Mouse (Mus musculus): Measurements from ENCODE around the gene Cadm1. TPM values are rescaled to one million over a fixed set of nuclear protein-coding genes. Genes with fewer than 3 reads are reported as not detected.

Gene Cadm1
- polyA plus RNA-seq, 1 experiment, result 103 TPM

DNA sequence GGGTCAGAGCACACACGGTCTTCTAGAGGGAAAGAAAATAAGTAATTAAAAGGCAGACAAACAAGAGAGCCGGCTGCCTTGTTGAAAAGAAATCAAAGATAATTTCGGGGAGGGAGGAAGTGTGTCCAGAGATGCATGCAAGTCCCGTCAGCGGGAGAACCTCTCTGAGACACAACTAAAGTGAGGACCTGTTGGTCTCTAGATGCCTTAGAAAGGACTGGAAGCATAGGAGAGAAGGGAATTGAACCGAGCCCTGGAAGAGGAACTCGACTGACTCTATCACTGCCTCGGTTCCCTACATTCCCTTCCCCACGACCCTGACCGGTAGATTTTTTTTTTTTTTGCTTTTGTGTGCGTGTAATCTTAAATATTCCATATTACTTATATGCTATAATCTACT, 791 bp upstream of the Cadm1 start:
- no peak for DNase-seq (ENCODE audit: low read depth)
- TF ChIP-seq CTCF (IDR thresholded peaks at IDR 0.05; ENCODE audit: borderline replicate concordance, extremely low read depth, insufficient read depth, insufficient read length) (no peak), POLR2A (IDR thresholded peaks at IDR 0.05; ENCODE audit: borderline replicate concordance, extremely low read depth, insufficient read depth, insufficient read length, poor library complexity, severe bottlenecking) (no peak)

DNA sequence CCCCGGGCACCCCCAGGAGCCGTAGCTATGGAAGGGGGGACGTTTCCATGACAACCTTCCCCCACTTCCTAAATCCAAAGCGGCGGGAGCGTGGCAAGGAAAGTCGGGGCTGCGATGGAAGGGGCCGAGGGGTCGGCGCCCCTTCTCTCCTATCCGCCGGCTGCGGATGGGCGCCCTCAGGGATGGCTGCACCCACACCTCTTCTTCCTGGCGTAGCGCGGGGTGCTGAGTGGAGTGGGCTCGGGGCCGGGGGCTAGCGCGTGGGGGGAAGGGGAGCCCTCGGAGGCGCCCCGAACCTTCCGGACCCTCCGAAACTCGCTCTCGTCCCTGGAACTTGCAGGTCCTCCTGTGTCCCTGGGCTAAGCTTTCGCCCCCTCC, 560 bp downstream of the Cadm1 start:
- no peak for TF ChIP-seq POLR2A (IDR thresholded peaks at IDR 0.05; ENCODE audit: borderline replicate concordance, extremely low read depth, insufficient read depth, insufficient read length, poor library complexity, severe bottlenecking)
- no peak for TF ChIP-seq CTCF (IDR thresholded peaks at IDR 0.05; ENCODE audit: borderline replicate concordance, extremely low read depth, insufficient read depth, insufficient read length)
- DNase-seq (ENCODE audit: low read depth), result no peak

DNA sequence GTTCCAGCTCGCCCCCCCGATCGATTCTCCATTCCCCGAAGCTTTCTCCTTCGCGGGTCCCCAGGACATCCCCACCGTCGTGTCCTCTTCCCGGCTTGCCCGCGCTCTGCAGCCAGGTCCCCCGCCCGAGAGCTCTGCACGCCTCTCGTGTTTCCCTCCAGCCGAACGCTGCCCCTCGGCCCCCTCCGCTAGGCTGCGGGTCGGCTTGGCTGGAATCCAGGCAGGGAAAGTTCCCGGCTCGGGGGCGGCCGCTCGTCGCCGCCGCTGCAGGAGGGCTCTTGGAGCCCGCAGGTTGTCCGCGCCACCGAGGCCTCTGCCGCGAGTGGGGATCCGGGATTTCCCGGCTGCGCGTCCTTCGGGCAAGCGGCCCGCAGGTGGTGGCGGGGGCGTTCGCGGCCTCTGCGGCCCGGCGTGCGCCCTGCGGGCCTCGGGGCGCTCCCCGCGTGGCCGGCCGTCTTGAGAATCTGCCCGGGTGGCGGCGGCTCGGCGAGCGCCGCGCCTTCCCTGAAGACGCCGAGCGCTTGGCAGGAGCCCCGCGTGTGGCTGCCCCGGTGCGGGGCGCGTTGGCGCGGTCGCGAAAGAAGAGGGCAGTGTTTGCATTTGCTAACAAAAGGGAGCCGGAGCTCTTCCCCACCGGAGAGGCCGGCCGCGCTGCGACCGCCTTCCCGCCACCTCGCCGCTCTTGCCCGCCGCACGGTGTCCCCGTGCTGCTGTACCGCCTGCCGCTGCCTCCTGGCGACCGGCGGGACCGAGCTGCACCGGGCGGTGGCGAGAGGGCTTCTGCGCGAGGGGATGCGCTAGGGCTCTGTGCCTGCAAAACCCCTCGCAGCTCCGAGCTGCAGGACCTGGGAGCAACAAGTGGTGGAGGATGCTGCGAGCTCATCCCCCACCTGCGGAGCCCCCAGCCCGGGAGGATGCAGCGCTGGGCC, 1.2 kb downstream of the Cadm1 start:
- TF ChIP-seq CTCF (IDR thresholded peaks at IDR 0.05; ENCODE audit: borderline replicate concordance, extremely low read depth, insufficient read depth, insufficient read length) (peak; percentile 13; the same call in 1 of the 2 replicates), POLR2A (IDR thresholded peaks at IDR 0.05; ENCODE audit: borderline replicate concordance, extremely low read depth, insufficient read depth, insufficient read length, poor library complexity, severe bottlenecking) (0 out of 2 replicates have a peak, but pooled peaks have one; percentile 20)
- DNase-seq (ENCODE audit: low read depth), result peak; percentile 82

DNA sequence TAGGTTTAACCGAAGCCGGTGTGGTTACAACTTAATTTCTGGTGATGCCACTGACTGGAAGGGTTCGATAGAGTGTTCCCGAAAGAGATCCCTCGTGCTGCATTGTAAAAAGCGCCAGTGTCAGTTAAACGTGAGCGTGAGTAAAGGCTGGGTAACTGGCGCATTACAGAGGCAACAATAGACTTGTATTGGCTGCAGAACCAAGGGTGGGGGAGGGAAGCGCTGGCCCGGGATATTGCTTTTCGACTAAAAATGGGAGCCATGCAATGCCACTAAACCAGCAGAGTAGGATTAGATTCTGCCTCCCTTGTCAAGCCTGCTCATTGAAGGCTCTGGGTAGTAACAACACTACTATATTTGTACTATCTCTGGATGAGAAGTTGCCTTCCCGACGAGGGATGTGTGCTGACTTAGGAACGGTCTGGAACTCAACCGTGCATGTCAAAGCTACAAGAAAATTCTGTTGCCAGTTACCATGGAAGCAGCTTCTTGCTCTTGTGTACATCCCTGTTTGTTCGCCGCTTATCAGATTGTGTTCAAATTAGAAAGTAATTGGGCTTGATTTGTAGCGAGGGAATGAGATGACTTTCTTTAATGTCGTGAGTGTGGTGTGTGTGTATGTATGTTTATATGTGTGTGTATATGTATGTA, 2.4 kb downstream of the Cadm1 start:
- peak; percentile 82 for DNase-seq (ENCODE audit: low read depth)
- no peak for TF ChIP-seq POLR2A (IDR thresholded peaks at IDR 0.05; ENCODE audit: borderline replicate concordance, extremely low read depth, insufficient read depth, insufficient read length, poor library complexity, severe bottlenecking)

DNA sequence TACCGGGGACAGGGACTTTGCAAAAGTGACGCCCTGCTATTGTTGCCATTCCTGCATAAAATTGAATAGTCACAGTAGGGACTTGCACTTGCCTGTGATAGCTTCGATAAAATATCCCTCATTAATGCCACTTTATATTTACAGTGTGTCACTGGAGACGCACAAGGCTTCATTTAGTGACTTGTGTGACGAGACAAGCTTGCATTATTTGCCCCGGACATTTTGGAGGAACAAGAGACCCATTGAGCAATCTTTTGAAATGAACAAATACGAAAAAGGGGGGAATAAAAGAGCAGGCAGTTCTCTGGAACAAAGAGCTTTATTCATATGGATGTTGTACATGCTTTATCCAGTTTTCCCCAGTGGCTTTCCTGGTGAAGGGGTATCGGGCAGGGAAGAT, 3.5 kb downstream of the Cadm1 start:
- peak; percentile 68 for DNase-seq (ENCODE audit: low read depth)
- no peak for TF ChIP-seq POLR2A (IDR thresholded peaks at IDR 0.05; ENCODE audit: borderline replicate concordance, extremely low read depth, insufficient read depth, insufficient read length, poor library complexity, severe bottlenecking)

DNA sequence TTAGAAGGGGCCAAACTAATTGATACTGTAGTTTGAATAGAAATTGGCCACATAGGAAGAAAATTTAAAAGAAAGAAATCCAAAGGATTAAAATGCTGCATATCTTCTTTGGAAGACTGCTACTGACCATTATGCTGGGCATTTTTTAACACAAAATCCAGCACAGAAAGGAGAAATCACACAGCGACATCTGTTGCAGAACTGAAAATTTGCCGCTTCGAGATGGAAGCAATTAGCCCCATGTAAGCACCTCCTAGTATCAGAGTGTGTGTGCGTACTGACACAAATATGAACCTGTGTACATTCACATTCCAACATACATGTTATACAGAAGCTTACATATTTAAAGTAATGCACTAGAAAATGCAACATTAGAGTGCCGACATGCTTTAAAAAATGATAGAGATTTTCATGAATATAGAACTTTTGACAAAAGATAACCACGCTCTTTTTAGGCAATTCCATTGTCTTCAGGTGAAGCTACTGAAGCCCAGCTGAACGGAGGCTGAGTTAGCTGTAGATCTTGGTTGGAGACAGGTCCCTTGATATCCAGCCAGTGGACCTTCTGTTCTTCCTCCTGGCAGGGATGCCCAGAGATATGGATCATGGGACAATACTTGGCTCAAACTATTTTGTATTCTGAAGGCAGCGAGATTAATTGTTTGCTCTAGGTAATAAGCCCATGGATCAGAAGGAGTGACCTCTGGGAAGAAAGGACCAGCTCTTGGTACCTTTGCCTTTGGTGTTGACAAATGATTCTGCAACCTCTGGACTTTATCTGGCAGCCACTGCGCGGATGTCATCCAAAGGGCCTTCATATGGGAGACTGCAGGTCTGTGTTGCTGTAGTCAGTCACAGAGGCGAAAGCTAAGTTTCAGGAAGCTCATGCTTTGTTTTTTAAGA, 4.9 kb downstream of the Cadm1 start:
- TF ChIP-seq CTCF (IDR thresholded peaks at IDR 0.05; ENCODE audit: borderline replicate concordance, extremely low read depth, insufficient read depth, insufficient read length) (no peak), POLR2A (IDR thresholded peaks at IDR 0.05; ENCODE audit: borderline replicate concordance, extremely low read depth, insufficient read depth, insufficient read length, poor library complexity, severe bottlenecking) (no peak)
- DNase-seq (ENCODE audit: low read depth), result peak; percentile 52

DNA sequence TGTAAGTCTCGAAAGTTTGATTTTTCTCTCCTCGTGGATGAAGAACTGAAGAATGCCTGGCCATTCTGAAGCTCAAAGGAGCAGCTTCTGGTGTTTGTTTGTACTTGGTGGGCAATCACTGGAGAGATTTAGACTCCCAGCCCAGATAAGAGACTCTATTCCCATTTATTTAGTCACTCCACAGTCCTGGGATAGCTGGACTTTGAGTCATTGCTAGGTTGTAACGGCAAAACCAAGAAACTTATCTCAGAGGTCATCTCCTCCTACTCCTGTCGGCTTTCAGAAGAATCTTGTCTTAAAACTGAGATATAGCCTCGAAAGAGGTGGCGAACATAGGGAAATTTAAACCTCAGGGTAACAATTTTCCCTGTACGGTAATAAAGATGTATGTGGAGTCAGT, 15.3 kb downstream of the Cadm1 start:
- no peak for TF ChIP-seq CTCF (IDR thresholded peaks at IDR 0.05; ENCODE audit: borderline replicate concordance, extremely low read depth, insufficient read depth, insufficient read length)
- TF ChIP-seq POLR2A (IDR thresholded peaks at IDR 0.05; ENCODE audit: borderline replicate concordance, extremely low read depth, insufficient read depth, insufficient read length, poor library complexity, severe bottlenecking), result no peak

DNA sequence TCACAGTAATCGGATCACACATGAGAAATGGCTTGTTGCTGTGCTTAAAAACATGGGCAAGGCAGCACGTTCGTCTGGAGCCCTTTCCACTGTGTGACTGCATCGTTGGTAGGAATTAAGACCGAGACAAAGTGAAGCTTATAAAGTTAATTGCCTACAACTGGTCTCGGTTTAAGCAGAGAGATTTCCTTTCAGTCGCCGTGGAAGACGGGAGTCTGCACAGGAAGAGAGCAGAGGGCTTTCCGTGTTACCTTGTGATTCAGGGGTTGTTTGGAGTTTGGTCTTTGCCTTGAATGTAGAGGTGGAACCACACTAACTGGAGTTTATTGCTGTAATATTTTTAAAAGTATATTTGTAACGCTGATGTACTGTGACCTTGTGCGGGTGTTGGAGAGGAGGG, 15.7 kb downstream of the Cadm1 start:
- no peak for DNase-seq (ENCODE audit: low read depth)
- TF ChIP-seq CTCF (IDR thresholded peaks at IDR 0.05; ENCODE audit: borderline replicate concordance, extremely low read depth, insufficient read depth, insufficient read length) (no peak), POLR2A (IDR thresholded peaks at IDR 0.05; ENCODE audit: borderline replicate concordance, extremely low read depth, insufficient read depth, insufficient read length, poor library complexity, severe bottlenecking) (no peak)

More for the DNA sequence above, 15.3 kb downstream of the Cadm1 start:
- DNase-seq (ENCODE audit: low read depth), result no peak

DNA sequence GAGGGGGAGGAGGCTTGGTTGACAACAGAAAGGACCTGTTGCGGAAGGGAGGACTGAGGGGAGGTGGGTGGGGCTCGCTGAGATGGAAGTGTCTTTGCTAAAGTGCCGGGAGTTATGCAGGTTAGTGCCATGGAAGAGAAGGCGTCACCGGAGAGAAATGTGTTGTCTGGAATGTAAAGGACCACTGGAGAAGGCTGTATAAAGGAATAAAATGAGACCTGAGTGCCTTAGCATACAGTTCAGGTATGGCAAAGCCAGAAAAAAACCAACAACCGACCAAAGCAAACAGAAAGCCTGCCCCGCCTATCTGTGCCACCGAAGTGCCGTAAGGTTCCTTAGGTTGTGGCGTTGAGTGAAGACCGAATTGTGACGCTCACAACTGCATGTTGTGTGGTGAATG, 18.4 kb downstream of the Cadm1 start:
- TF ChIP-seq POLR2A (IDR thresholded peaks at IDR 0.05; ENCODE audit: borderline replicate concordance, extremely low read depth, insufficient read depth, insufficient read length, poor library complexity, severe bottlenecking), result no peak

DNA sequence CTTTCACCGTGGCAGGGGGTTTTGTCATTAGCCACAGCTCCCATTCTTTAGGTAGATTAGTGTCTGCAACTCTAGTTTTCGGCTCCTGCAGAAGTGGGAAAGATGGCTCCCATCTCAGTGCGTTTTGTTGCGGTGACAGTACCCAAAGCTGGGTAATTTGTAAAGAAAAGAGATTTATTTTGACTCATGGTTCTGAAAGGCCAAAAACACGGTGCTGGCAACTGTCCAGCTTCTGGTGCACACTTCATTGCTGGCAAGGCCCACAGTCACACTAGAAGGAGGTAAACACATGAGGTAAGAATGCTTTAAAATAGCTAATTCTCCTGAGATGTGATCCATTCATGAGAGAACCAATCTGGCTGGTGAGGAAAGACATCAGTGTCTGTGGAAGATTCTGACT, 18.9 kb downstream of the Cadm1 start:
- peak; percentile 75 for DNase-seq (ENCODE audit: low read depth)
- TF ChIP-seq POLR2A (IDR thresholded peaks at IDR 0.05; ENCODE audit: borderline replicate concordance, extremely low read depth, insufficient read depth, insufficient read length, poor library complexity, severe bottlenecking) (no peak), CTCF (IDR thresholded peaks at IDR 0.05; ENCODE audit: borderline replicate concordance, extremely low read depth, insufficient read depth, insufficient read length) (no peak)

More for the DNA sequence above, 18.4 kb downstream of the Cadm1 start:
- no peak for DNase-seq (ENCODE audit: low read depth)

DNA sequence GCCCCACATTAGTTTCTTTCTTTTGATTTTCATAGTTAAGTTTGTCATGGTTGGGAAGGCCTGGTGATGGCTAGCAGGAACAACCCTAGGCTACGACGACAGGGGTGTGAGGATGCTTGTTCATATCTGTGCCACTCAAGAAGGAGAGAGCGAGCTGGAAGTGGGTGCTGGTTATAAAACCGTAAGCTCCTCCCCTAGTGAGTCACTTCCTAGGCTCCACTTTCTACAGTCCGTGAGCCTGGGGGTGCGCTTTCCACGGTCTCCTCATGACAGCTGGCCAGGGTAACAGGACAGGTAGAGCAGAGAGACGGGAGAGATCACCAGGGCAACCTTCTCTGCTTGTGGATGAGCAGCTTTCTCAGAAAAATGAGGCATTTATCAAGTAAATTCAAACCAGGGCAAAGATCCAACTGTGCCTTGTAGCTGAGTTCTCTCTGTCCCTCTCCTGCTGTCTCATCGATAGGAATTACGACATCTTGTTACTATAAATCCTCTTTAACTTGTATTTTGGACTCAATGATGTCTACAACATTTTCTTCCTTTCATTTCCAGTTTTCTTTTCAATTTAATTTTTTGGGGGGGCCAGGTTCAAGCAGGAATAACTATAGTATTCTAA, 23.1 kb downstream of the Cadm1 start:
- no peak for TF ChIP-seq CTCF (IDR thresholded peaks at IDR 0.05; ENCODE audit: borderline replicate concordance, extremely low read depth, insufficient read depth, insufficient read length)

More for the DNA sequence above, 23.1 kb downstream of the Cadm1 start:
- DNase-seq (ENCODE audit: low read depth), result no peak

Data from brain, embryonic 14.5 days (tissue).